Mouse (Mus musculus) ES-CJ7 (cell line): ENCODE results near the gene Myl6b.

ENCODE experiments used
- DNase-seq: peaks from one replicate; pipeline ENCODE4 v3.0.0; 2011; ENCODE audit warnings: low read depth, low spot score

Gene Myl6b

GRCm38 (mm10) chr10:128498590-128498989 is at the start of gene Myl6b:
Myl6b (minus strand) TSS chr10:128498685.
- peak; percentile 99 for DNase-seq

- DNase-seq: peak; percentile 99
Observed at GRCm38 (mm10) chr10:128547361-128548032, 49.0 kb upstream of the Myl6b start, which contains the start of gene Zc3h10. Zc3h10 (minus strand) TSS chr10:128547774.

- DNase-seq: no peak
Observed at GRCm38 (mm10) chr10:128546787-128547186, 48.3 kb upstream of the Myl6b start.

- peak; percentile 86 for DNase-seq
Observed at GRCm38 (mm10) chr10:128546361-128546760, 47.9 kb upstream of the Myl6b start.

GRCm38 (mm10) chr10:128545570-128545898 is 47.0 kb upstream of the Myl6b start:
- no peak for DNase-seq

GRCm38 (mm10) chr10:128544674-128545569 is 46.4 kb upstream of the Myl6b start:
- DNase-seq: no peak

- no peak for DNase-seq
Observed at GRCm38 (mm10) chr10:128544151-128544657, 45.7 kb upstream of the Myl6b start.

- no peak for DNase-seq
Observed at GRCm38 (mm10) chr10:128543100-128543499, 44.6 kb upstream of the Myl6b start.

- DNase-seq: peak; percentile 85
Observed at GRCm38 (mm10) chr10:128538340-128538870, 39.9 kb upstream of the Myl6b start.

GRCm38 (mm10) chr10:128536266-128536940 is 37.9 kb upstream of the Myl6b start:
- peak; percentile 94 for DNase-seq

GRCm38 (mm10) chr10:128535624-128536265 is 37.3 kb upstream of the Myl6b start:
- DNase-seq: no peak

GRCm38 (mm10) chr10:128535206-128535605 is 36.7 kb upstream of the Myl6b start:
- DNase-seq: no peak

- DNase-seq: no peak
Observed at GRCm38 (mm10) chr10:128526366-128527356, 28.2 kb upstream of the Myl6b start.

GRCm38 (mm10) chr10:128525671-128526308 is 27.3 kb upstream of the Myl6b start, which contains the start of gene Esyt1:
Esyt1 (minus strand) TSS chr10:128525871.
- peak; percentile 99 for DNase-seq

GRCm38 (mm10) chr10:128524732-128525662 is 26.5 kb upstream of the Myl6b start:
- DNase-seq: peak; percentile 82

- DNase-seq: no peak
Observed at GRCm38 (mm10) chr10:128524111-128524731, 25.7 kb upstream of the Myl6b start.

- no peak for DNase-seq
Observed at GRCm38 (mm10) chr10:128522351-128522750, 23.9 kb upstream of the Myl6b start.

- DNase-seq: no peak
Observed at GRCm38 (mm10) chr10:128520591-128520990, 22.1 kb upstream of the Myl6b start.
